ENCODE assay signal across 8 mouse cellular contexts in genomic region chr17:78736473-78736988, GRCm38 (mm10). TPM values are rescaled to one million over a fixed set of nuclear protein-coding genes. Genes with fewer than 3 reads are reported as not detected.
DNase-seq lines count a peak whose midpoint lies in the region; ATAC-seq lines count a peak whose summit lies in the region.

No protein-coding gene starts in this region.

- peak; percentile 99 for DNase-seq in Muller cell, postnatal 12 days (ENCODE audit: inconsistent ontology term)
- peak; percentile 99 for DNase-seq in cerebellum, adult 9-11 months
- DNase-seq in frontal cortex, postnatal 10 days (ENCODE audit: low spot score in 2 of 2): peak; percentile 97 to 98
- DNase-seq in layer of hippocampus, postnatal 25 days (ENCODE audit: extremely low spot score in 1 of 2, low spot score in 1 of 2): peak; percentile 91 to 96
- peak; percentile 100 for DNase-seq in lung, postnatal 25 days (ENCODE audit: low spot score)
- DNase-seq in retina, embryonic 14.5 days (ENCODE audit: low spot score): peak; percentile 99
- DNase-seq in thymus, postnatal 4 days: peak; percentile 100

- peaks cover 28% of the 10 kb centered on the region for H3K4me1 ChIP-seq in hindbrain, embryonic 13.5 days (replicated peaks)

- H3K36me3 ChIP-seq in hindbrain, embryonic 13.5 days: no peaks in the 10 kb centered on the region

- H3K9me3 ChIP-seq in hindbrain, embryonic 13.5 days: no peaks in the 10 kb centered on the region

- peak overlapping the region; percentile 94 for H3K4me3 ChIP-seq in hindbrain, embryonic 13.5 days

- peak overlapping the region; percentile 91 for H3K27ac ChIP-seq in hindbrain, embryonic 13.5 days

- H3K27me3 ChIP-seq in hindbrain, embryonic 13.5 days: no peaks in the 10 kb centered on the region

- H3K9ac ChIP-seq in hindbrain, embryonic 13.5 days: peak overlapping the region; percentile 95

- under 1% methylated on average over 52 of the region's 60 CpGs for WGBS in hindbrain, embryonic 13.5 days

- ATAC-seq in hindbrain, embryonic 13.5 days (ENCODE audit: low FRiP score): peak; percentile 99

- peak overlapping the region; percentile 82 for H3K4me2 ChIP-seq in hindbrain, embryonic 13.5 days

RNA-seq across cellular contexts. Expression of gene Strn, which starts 0.5 kb away (rescaled TPM):
- 5.0 and 5.7 TPM in 2 replicates for polyA plus RNA-seq in hindbrain, embryonic 13.5 days (2015; fragmentation: Nextera tagmentation; extraction: Ambion mirVana)
- total RNA-seq in layer of hippocampus, postnatal 25 days (2021): 10 to 100 TPM; 66.9 to 68.9 TPM

Comparison
In these comparisons a context has a peak if more than half of its experiments do, and no peak if none do; other contexts are left out.
1. Peak in every context shown above with its lines: DNase-seq, ATAC-seq, H3K4me3 ChIP-seq and H3K27ac ChIP-seq.